Mouse (Mus musculus) cerebellum, postnatal 14 days (tissue): ENCODE data around the gene Adora1.
A peak's percentile ranks its signal among the peaks of the same experiment; 100 is the strongest.

Source experiments
- DNase-seq, 2 experiments: peaks; one replicate each; pipeline ENCODE4 v3.0.0; 2021; ENCODE audit warnings: mixed read lengths in 2 of 2

The Adora1 gene

DNA sequence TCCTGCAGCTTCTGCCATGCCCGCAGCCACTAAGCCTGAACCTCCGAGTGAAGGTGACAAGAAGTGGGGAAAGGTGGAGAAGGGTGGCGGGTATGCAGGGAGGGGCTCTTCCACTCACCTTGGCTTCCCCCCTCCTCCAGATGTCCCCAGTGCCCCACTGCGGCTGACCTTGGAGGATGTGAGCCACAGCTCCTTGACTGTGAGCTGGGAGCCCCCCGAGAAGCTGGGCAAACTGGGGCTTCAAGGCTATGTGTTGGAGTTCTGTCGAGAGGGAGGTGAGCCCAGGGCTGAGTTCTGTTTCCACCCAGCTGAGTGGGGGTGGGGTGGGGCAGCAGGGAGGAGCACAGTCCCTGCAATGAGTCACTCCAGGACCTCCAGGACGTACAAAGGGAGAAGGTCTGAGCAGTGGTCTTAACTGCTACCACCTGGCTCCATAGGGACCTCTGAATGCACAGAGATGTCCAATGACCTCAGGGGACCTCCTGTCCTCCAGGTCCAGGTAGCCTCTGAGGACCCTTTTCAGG, 41.5 kb downstream of the Adora1 start:
- DNase-seq = no peak

GRCm38 (mm10) chr1:134193126-134193525, 42.1 kb downstream of the Adora1 start, which contains the start of gene Mybph:
Gene Mybph (plus strand): TSS chr1:134193448.
- no peak for DNase-seq

DNA sequence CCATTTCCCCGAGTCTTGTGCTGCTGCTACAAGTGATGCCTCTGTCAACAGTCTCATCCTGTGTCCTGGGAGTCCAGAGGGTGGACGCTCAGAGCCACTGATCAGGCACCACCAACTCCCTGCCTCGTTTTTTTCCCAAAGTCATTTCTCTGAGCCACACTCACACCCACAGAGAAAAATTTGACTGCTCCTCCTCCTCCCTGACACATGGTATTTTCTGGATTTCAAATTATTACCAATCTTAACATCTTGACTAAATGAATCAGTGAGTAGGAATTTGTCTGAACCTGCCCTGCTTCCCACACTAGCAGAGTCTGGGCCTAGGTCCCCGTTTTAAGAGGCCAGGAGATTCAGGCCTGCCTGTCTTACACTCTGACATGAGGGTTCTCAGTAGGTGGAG, 43.2 kb downstream of the Adora1 start:
- DNase-seq = no peak

DNA sequence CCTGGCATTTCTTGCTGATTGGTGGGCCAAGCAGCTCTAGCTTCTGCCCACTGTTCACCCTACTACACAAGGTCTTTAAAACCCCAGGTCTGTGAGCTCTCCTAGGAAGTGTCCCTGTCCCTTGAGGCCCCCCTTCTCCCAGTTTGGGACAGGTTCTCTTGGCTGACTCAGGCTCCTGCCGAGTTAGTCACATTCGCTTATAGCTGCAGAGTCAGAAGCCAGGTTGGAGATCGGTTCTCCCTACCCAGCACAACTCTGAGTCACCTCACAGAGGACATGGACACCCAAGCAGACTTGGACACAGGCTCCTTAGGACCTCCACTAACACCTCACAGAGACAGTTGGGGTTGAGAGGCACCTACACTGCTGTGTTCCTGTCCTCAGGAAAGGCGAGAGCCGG, 44.0 kb downstream of the Adora1 start:
- no peak for DNase-seq

DNA sequence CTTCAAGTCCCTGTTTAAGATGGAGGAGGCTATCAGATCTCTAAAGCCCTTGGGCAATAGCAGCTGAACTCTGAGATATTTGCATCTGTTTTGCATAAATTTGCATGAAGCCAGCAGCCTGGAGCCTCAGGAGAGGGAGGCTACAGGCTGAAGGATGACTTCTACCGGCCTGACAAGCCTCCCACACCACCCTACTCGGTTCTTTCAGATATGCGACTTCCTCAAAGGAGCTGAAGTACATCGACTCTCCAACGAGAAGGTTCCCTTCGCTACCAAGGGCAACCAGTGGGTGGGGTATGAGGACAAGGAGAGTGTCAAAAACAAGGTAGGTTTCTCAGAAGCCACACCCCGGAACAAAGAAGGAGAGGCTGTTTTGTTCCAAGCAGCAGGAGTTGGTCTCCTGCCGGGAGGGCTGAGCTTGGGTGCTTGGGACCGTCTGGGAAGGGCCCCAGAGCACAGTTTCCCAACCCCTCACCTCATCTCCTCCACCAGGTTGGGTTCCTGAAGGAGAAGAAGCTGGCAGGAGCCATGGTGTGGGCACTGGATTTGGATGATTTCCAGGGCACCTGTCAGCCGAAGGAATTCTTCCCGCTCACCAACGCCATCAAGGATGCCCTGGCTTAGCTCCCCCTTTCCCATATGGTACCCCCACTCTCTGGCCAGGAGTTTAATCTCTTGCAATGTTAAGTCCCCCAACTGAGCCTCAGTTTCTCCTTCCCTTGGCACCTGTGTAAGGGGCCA, 46.1 kb downstream of the Adora1 start:
- DNase-seq = peak; percentile 48 to 57

GRCm38 (mm10) chr1:134188217-134188616, 47.0 kb downstream of the Adora1 start:
- no peak for DNase-seq

- DNase-seq = no peak
These were observed 51.1 kb downstream of the Adora1 start for GRCm38 (mm10) chr1:134184089-134184488.

- DNase-seq = no peak
These were observed 53.2 kb downstream of the Adora1 start, which contains the start of gene Chil1 for GRCm38 (mm10) chr1:134182025-134182424. Gene Chil1 (plus strand): TSS chr1:134182176.

GRCm38 (mm10) chr1:134177976-134178375, 57.3 kb downstream of the Adora1 start:
- DNase-seq = no peak

DNA sequence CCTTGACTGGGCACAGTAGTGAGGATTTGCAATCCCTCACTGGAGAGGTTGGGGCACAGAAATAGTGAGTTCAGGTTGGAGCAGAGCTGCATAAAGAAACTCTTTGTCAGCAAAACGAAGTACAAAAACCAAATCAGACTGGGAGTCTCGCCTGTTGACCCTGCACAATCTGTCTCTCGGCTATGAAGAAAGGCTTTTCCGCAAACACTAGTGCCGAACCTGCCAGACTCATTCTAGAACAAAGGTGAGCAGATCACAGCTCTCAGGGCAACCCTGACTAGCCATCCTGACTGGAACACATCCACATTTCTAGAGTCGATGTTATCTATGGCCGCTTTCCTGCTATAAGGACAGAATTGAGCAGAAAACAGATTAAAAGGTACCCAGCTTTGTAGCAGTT, 62.1 kb downstream of the Adora1 start:
- no peak for DNase-seq

DNA sequence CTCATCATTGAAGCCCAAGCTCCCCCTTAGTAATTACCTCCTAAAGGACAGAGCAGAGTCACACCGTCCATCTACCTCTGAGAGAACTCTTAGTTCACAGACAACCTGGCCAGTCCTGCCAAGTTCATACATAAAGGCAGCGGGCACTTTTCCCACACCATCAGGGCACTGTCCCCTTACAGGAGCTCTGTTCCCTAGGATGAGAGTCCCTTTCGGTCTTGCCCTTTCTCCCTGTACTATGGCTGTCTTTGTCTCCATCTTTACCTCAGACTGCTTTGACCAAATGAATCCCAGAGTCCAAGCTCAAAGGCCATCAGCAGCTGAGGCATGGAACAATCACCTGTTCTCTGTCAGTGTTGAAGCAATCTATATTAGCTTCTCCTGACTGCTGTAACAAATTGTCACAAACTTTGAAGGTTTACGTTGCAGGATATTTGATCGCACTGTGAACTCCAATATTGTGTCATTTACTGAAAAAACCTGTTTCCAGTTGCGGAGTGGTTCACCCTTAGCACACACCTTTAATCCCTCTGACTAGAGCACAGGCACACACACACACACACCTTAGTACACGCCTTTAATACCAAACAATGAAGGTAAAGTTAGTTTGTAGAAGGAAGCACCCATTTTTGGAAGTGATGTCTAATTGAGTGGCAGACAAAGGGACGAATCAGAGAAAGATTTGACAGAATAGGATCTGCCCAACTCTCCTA, 66.1 kb downstream of the Adora1 start:
- DNase-seq = no peak

- no peak for DNase-seq
These were observed 66.7 kb downstream of the Adora1 start for GRCm38 (mm10) chr1:134168567-134168966.

DNA sequence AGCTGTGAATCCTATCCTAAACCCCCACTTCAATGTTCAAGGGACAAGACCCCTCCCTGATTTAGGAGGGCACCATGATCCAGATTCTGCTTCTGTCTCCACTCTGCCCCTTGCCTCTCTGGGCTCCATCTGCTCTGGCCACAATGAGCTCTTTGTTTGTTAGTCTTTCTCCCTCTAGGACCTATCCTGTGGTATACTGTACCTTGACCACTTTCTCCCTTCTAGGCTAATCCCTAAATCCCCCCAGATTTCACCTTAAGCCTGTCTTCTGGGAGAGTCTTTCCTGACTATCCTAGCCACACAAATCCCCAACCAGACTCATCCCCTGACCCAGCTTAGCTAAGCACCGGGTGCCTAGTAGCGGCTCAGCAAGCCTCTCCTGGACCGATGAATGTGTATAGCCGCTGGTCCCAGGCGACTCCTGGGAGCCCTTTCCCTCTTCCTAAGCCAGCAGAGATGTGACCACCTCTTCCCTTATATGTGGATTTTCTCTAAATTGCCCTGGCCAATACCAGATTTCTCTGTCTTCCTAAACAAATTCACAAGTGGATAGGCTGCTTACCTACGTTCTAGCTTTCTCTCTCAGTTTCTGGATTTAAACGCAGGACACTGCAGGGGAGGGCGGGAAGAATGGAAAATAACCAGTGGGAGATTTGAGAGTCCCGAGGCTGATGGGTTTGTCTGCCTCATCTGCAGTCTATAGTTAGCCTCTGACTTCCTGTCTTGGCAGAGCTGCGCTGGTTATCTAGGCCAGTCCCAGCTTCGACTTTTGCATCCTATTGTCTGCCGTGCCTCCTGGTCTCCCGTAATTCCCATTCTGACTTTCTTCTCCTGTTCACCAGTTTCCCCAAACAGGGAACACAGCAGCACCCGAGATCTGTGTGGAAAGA, 67.6 kb downstream of the Adora1 start:
- peak; percentile 29 to 39 for DNase-seq

GRCm38 (mm10) chr1:134166547-134166946, 68.7 kb downstream of the Adora1 start:
- no peak for DNase-seq

DNA sequence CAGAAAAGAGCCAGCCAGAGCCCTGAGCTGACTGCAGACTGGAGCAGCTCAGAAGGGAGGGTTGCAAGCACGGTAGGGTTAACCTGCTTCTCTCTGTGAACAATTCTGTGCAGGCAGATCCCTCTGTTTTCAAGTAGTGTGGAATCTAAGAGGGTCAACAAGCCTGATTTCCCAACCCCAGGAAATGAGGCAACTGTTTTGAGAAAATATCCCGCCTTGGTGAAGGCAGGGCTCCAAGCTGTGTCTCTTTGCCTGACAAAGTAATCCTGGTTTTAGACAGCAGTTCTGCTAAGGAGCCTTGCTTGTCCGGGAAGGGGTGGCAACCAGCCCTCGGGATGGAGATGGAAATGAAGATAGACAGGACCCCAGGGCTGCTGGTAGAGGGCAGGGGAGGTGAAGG, 70.8 kb downstream of the Adora1 start:
- DNase-seq = no peak

- DNase-seq = no peak
These were observed 71.8 kb downstream of the Adora1 start for GRCm38 (mm10) chr1:134163476-134163875.

- DNase-seq = no peak
These were observed 72.6 kb downstream of the Adora1 start for GRCm38 (mm10) chr1:134162510-134163225.

- no peak for DNase-seq
These were observed 73.8 kb downstream of the Adora1 start for GRCm38 (mm10) chr1:134161399-134161798.

- DNase-seq = no peak
These were observed 74.8 kb downstream of the Adora1 start for GRCm38 (mm10) chr1:134160404-134160803.

DNA sequence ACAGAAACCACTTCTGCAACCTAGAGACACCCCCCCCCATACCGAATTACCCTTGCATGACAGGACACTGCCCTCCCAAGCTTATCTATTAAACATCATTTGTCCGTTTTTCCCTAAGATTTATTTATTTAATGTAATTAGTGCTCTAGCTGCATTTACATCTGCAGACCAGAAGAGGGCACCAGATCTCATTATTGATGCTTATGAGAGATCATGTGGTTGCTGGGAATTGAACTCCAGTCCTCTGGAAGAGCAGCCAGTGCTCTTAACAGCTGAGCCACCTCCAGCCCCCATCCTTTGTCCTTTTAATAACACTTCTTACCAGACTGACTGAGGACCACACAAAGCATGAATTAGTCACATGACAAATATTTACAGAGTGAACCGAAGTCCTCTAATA, 80.6 kb downstream of the Adora1 start:
- no peak for DNase-seq

DNA sequence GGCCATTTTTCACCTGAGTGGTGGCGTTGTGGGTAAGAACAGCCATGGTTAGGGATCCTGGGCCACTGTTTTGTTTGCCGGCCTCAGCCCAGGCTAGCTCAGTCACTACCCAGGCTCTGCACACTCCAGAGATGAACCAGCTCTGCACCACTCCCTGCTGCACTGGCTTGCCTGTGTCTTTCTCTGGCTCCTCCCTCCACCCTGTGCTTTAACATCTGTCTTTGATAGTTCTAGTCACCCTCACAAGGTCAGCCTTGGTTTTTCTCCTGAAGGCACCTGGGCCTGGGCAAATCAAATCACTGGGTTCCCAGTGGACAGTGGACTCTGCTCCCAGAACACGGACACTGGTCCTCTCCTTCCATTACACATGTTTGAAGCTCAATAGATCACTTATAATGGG, 81.1 kb downstream of the Adora1 start:
- DNase-seq = no peak
